Mouse (Mus musculus) natural killer cell, adult 2 months (primary cell): Measurements from ENCODE around the gene Gabarapl2.

ENCODE experiments used
- DNase-seq, 2 experiments: peaks; one replicate each; pipeline ENCODE4 v3.0.0; 2022; ENCODE audit warnings: low spot score in 2 of 2

The Gabarapl2 gene

GRCm38 (mm10) chr8:111940171-111941100 is at the start of gene Gabarapl2:
Gene Gabarapl2 (plus strand): TSS chr8:111940703.
- peak; percentile 83 to 87 for DNase-seq

DNA sequence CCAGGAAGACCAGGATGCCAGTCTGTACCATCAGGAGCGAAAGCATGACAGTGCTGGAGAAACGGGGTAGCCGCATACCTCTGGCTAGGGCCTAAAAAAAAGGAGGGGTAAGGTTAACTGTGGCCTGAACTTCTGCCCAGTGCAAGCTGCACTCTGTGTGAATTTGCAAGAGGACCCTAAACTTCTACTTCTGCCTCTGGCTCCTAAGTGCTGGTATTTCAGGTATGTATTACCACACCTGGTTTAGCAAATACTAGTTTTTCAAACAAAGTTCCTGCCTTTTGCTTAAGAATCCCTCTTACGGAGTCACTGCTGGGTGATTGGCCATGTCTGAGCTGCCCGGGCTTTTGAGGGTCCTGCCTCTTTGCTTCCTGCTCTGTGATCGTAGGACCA is 49.6 kb upstream of the Gabarapl2 start:
- no peak for DNase-seq

DNA sequence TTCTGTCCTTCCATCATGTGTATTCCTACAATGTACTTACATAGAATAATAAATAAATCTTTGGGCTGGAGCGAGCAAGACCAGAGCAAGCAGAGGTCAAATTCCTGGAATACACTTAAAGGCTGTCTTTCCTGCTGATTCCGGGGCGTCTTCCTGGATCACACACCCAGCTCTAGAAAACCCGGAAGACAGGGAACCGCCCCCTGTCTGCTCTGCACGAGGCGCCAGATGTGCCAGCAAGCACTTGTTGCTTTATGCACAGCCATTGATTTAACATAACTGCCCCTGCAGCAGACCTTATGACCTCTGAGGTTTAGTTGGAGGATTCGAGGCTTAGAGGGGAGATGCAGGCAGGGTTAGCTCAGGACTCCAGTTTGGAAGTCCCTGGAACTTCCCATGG is 48.5 kb upstream of the Gabarapl2 start:
- no peak for DNase-seq

DNA sequence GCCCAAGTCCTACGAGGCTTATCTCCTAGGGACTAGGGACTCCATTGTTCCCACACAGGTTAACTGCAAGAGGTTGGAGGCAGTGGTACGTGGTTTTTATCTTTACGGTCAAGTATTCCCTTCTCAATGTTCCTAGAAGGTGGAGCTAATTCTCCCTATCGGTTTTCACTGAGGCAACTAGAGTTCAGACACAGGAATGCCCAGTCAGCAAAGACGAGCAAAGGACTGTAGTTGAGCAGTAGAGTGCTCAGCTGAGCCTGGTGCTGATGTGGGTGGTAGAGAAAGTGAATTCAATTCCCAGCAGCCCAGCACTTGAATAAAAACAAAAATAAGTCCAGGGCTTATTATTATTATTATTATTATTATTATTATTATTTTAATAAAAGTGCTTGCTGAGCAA is 47.9 kb upstream of the Gabarapl2 start:
- DNase-seq: no peak

DNA sequence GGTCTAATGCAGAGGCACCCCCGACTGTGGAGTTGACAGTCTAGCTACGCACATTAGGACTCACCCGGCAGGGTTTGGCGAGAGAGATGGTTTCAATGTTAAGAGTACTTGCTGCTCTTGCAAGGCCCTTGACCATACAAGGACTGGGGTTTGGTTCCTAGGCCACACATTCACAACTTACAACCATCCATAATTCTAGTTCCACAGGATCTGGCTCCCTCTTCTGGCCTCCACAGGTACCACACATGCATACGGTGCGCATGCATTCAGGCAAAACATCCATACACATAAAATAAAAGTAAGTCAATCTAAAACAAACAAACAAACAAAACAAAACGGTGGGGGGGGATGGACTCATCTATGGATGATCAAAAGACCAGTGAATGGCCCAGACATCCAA is 45.5 kb upstream of the Gabarapl2 start:
- no peak for DNase-seq

DNA sequence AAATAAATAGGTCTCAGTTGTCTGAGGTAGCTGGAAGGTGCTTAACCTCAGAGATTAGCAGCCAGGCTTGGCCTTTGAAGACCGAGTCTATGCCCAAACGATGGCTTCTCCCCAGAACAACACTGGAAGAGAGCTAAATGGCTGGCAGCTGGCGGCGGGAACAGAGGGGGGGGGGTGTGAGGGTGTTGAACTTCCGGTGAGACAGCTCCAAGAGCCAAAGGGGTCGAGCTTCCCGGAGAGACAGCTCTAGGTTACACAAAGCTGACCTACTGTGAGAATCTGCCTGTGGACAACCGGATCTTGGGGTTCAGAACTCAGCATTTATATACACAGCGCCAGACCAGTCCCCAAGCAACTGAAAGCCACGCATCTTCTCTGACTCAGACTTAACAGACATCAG is 41.9 kb upstream of the Gabarapl2 start:
- DNase-seq: no peak

DNA sequence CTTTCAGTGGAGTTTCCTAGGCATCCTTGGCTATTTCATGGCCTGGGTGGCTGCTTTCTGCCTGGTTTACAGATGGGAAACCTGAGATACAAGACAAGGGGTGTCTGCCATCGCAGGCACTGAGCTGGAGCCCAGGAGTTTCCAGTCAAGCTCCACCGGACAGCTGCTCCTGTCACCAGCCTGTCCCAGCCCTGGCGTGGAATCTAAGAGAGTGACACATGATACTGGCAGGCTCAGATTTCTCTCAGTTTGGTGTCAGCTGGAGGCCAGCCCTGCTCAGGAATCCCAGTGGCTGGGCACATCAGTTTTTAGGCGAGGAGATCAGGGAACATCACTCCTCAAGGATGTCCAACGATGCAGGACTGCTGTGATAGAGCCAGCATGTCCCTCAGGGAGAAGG is 38.4 kb upstream of the Gabarapl2 start:
- DNase-seq: no peak

DNA sequence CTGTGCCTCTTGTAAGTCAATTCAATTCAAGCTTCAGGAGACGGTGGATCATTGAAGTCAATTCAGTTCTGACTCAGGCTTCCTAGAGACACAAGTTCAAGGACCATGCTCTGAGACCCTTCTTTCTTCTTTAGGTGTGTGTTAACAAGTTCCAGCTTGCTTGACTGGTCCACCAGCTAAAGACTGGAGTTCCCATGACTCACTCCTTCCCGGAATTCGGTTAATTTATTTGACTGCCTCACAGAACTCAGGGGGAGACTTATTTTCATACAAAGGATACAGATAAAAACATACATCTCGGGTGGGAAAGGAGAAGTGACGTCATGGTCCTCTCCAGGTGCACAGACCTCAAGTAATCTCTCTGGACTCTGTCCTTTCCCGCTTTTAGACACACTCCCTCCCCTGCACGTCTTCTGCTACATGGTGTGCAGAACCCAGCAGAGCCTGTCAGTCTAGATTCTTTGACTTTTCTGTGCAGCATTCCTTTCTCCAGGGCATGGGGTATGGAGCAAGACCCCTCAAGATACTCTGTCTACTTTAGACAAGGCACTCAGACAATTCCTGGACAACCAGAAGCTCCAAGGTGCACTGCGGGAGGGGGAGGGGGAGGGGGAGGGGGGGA is 34.9 kb upstream of the Gabarapl2 start:
- DNase-seq: no peak

GRCm38 (mm10) chr8:111909621-111910450 is 30.7 kb upstream of the Gabarapl2 start, which contains the start of gene Chst5:
Gene Chst5 (minus strand): TSS chr8:111910447.
- no peak for DNase-seq

DNA sequence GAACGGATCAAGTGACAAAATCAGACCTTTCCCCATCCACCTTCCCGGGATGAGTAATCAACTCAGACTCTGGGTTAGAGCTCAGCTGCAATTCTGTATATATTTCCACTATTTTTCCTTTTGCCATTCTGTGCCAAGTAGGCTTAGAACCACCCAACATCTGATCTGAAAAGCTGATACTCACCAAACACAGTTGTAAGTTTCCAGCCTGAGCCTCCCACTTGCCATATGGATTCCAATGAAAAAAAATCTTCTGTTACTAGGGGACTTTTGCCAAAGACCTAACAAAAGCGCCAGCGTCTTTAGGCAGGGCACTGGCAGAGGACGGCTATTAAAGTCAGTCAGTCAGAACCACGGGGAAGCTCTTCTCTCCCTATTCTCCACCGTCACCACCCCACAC is 28.9 kb upstream of the Gabarapl2 start:
- DNase-seq: no peak

DNA sequence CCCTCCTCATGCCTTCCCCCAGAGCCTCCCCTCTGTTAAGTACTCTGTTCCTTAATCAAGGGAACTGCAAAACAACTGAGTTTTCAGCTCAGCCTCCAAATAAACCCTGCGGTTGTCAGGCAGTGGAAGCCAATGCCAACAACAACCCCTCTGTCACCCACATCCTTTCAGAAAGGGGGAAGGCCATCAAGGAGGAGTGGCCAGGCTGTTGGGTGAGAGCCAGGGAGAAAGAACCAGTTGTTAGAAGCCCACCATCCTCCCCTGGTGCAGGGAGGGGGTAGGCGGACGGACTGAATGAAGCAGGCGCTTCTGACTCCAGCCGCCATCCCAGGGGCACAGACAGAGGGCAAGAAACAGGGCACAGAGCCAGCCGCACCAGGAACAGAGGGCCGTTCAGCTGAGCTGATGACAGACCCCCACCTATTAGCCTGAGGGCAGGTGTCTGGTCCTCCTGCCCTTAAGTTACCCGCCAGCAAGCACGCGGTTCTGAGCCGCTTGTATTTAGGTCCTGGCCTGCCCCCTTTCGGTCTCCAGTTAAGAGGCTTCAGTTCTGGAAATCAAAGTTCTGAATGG is 27.6 kb upstream of the Gabarapl2 start:
- DNase-seq: no peak

GRCm38 (mm10) chr8:111919663-111920062 is 20.8 kb upstream of the Gabarapl2 start:
- no peak for DNase-seq

- DNase-seq: no peak
Measured at GRCm38 (mm10) chr8:111920971-111921370, 19.5 kb upstream of the Gabarapl2 start.

DNA sequence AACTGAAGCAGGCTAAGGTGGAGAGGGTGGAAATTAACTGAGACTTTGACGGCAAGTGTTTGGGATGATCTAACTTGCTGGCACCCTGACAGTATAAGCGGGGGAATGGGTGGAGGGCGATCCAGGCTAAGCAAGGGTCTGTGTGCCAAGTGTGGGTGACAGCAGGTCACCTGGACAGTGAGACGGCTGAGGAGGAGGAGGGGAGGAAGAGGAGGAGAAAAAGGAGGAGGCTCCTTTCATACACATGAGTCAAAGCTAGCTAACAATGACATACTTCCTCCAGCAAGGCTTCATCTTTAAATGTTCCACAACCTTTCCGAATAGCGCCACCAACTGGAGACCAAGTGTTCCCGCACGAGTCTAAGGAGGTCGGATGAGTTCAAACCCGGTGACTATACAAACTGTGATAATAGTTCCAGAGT is 17.1 kb upstream of the Gabarapl2 start:
- peak; percentile 28 to 48 for DNase-seq

DNA sequence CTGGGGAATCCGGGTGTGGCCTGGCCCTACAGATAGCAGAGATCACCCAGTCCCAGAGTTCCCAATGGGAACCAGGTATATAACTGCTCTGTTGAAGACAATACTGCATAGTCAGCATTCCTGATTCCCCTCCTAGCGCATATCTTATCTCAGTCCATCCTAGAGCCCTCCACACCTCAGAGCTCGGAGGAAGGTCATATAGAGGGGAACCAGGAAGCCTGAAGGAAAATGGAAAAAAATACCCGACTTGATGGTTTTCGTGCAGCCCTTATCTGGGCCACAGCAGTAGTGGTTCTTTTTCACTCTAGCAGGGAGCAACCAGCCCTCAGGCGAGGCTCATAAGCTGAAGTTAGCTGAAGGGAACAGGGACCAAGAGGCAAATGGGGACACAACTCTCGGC is 15.5 kb upstream of the Gabarapl2 start:
- no peak for DNase-seq

GRCm38 (mm10) chr8:111929648-111930344 is 10.7 kb upstream of the Gabarapl2 start:
- no peak for DNase-seq

DNA sequence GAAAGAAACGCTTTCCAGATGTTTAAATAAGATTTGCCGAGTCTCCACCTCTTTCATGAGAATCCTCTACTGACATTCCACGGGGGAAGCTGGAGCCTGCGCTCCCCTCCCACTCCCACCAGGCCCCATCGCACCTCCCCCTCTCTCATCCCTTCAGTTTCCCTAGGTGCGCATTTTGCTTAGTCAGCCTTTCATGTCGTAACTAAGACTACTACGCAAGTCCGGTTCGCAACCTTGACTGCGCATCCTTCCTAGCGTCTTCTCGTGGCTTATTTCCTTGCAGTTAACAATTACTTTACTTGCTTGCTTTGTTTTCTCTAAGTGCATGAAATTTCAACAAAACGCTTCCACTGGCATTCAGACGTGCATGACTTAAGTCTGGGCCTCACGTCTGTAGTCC is 8.8 kb upstream of the Gabarapl2 start:
- DNase-seq: no peak

GRCm38 (mm10) chr8:111932580-111933336 is 7.7 kb upstream of the Gabarapl2 start:
- DNase-seq: peak in 1 of 2 experiments; percentile 24

- DNase-seq: peak; percentile 70 to 84
Measured at GRCm38 (mm10) chr8:111933348-111934076, 7.0 kb upstream of the Gabarapl2 start, which contains the start of gene Tmem231. Gene Tmem231 (minus strand): TSS chr8:111933881.

- DNase-seq: no peak
Measured at GRCm38 (mm10) chr8:111934201-111934600, 6.3 kb upstream of the Gabarapl2 start.
